In genomic region chr15:67901191-67901601, GRCm38 (mm10) we compare ENCODE assay signal across 11 mouse cellular contexts.
DNase-seq lines count a peak whose midpoint lies in the region; ATAC-seq and TF ChIP-seq lines count a peak whose summit lies in the region.
"Had no signal": no experiment of that assay in that cellular context is flagged by ENCODE, and none has a peak within 500 bp of the region (broad histone marks: within the 10 kb centered on the region; RNA-seq: fewer than 3 reads in every experiment).

No protein-coding gene starts in this region.

- TF ChIP-seq POLR2A in thymus, adult 2 months (IDR thresholded peaks at IDR 0.05; ENCODE audit: control insufficient read depth, extremely low read depth, insufficient read depth, low read length, poor library complexity): no peak

- H3K4me3 ChIP-seq in gastrocnemius, adult 2 months: no peak overlapping the region
- no peak overlapping the region for H3K4me3 ChIP-seq in thymus, adult 2 months (ENCODE audit: control insufficient read depth, insufficient read depth, low read length)
- no peak overlapping the region for H3K4me3 ChIP-seq in forebrain, embryonic 12.5 days (replicated peaks)
- H3K4me3 ChIP-seq: heart, embryonic 15.5 days; neural tube, embryonic 13.5 days had no signal

- DNase-seq in frontal cortex, postnatal 36 days (ENCODE audit: low spot score in 2 of 2): peak; percentile 28 to 38
- DNase-seq in frontal cortex, postnatal 14 days (ENCODE audit: low spot score in 2 of 2): no peak
- peak; percentile 2 for DNase-seq in 3T3-L1 (ENCODE audit: low read depth, low spot score)
- DNase-seq in gastrocnemius, adult 2 months: peak; percentile 68
- peak; percentile 26 to 32 for DNase-seq in layer of hippocampus, postnatal 36 days
- no peak for DNase-seq in thymus, adult 2 months
- no peak for DNase-seq in adrenal gland, adult 18-20 months (ENCODE audit: low spot score in 2 of 2)
- DNase-seq: adrenal gland, postnatal 36 days had no signal

- TF ChIP-seq CTCF in gastrocnemius, adult 2 months (IDR thresholded peaks at IDR 0.05): no peak
- TF ChIP-seq CTCF in thymus, adult 2 months (IDR thresholded peaks at IDR 0.05; ENCODE audit: borderline replicate concordance, control insufficient read depth, extremely low read depth, insufficient read depth, low read length, poor library complexity): no peak

- intact Hi-C loops in gastrocnemius, adult 2 months (cut with DNase I): no loop called here

- ATAC-seq in forebrain, embryonic 12.5 days (ENCODE audit: low FRiP score): no peak

- H3K9me3 ChIP-seq in forebrain, embryonic 12.5 days: no peaks in the 10 kb centered on the region
- H3K9me3 ChIP-seq: heart, embryonic 15.5 days; neural tube, embryonic 13.5 days had no signal

- no peak overlapping the region for H3K9ac ChIP-seq in forebrain, embryonic 12.5 days
- H3K9ac ChIP-seq: heart, embryonic 15.5 days; neural tube, embryonic 13.5 days had no signal

- no peak overlapping the region for H3K4me2 ChIP-seq in forebrain, embryonic 12.5 days
- H3K4me2 ChIP-seq: heart, embryonic 15.5 days; neural tube, embryonic 13.5 days had no signal

- WGBS in thymus, adult 2 months: 90% methylated on average over 7 of the region's 7 CpGs
- 92% methylated on average over 7 of the region's 7 CpGs for WGBS in forebrain, embryonic 12.5 days

- no peaks in the 10 kb centered on the region; the same call in 1 of the 2 replicates for H3K4me1 ChIP-seq in thymus, adult 2 months (replicated peaks; ENCODE audit: control insufficient read depth, insufficient read depth, low read length)
- H3K4me1 ChIP-seq in forebrain, embryonic 12.5 days: no peaks in the 10 kb centered on the region
- H3K4me1 ChIP-seq: heart, embryonic 15.5 days; neural tube, embryonic 13.5 days had no signal

- peak overlapping the region; percentile 75 for H3K27ac ChIP-seq in gastrocnemius, adult 2 months
- H3K27ac ChIP-seq in thymus, adult 2 months (ENCODE audit: control insufficient read depth, insufficient read depth, low read length): no peak overlapping the region
- no peak overlapping the region for H3K27ac ChIP-seq in forebrain, embryonic 12.5 days
- H3K27ac ChIP-seq: heart, embryonic 15.5 days; neural tube, embryonic 13.5 days had no signal

- H3K36me3 ChIP-seq in thymus, adult 2 months (ENCODE audit: control insufficient read depth, insufficient read depth, low read length): no peaks in the 10 kb centered on the region
- no peaks in the 10 kb centered on the region for H3K36me3 ChIP-seq in forebrain, embryonic 12.5 days (replicated peaks)
- H3K36me3 ChIP-seq: heart, embryonic 15.5 days; neural tube, embryonic 13.5 days had no signal

- no peaks in the 10 kb centered on the region for H3K27me3 ChIP-seq in thymus, adult 2 months (ENCODE audit: control insufficient read depth, insufficient read depth, low read length)
- no peaks in the 10 kb centered on the region for H3K27me3 ChIP-seq in forebrain, embryonic 12.5 days
- H3K27me3 ChIP-seq: heart, embryonic 15.5 days; neural tube, embryonic 13.5 days had no signal

Comparison
In these comparisons a context has a peak if more than half of its experiments do, and no peak if none do; other contexts are left out.
1. DNase-seq: peak in frontal cortex, postnatal 36 days (2 of 2), 3T3-L1 (single experiment), gastrocnemius, adult 2 months (single experiment) and layer of hippocampus, postnatal 36 days (2 of 2); none in frontal cortex, postnatal 14 days (0 of 2), thymus, adult 2 months (single experiment) and adrenal gland, adult 18-20 months (0 of 2).